Mouse (Mus musculus) CH12.LX (cell line): ENCODE data around the gene Gm17364. TPM values are rescaled to one million over a fixed set of nuclear protein-coding genes. Genes with fewer than 3 reads are reported as not detected.

ENCODE experiments used
- DNase-seq: peaks from one replicate; pipeline ENCODE4 v3.0.0-alpha.2; 2013; ENCODE audit errors: extremely low read depth
- H3K27ac ChIP-seq: 2 replicates; pipeline ENCODE4 v1.5.1; 2012; ENCODE audit warnings: low read depth, mild to moderate bottlenecking, control low read depth, moderate library complexity; ENCODE audit not compliant: insufficient read depth
- H3K27me3 ChIP-seq: replicated peaks from 2 replicates; pipeline ENCODE3; 2012; ENCODE audit warnings: inconsistent platforms
- H3K36me3 ChIP-seq, 2 experiments: replicated peaks in 1 of 2; 2 replicates each; pipeline versions ENCODE3 to v1.6.1; 2012; ENCODE audit warnings: inconsistent platforms in 1 of 2, low read length in 1 of 2, mild to moderate bottlenecking in 1 of 2, mixed read lengths in 1 of 2, moderate library complexity in 1 of 2; ENCODE audit not compliant: control insufficient read depth in 1 of 2, insufficient read depth in 1 of 2
- H3K4me1 ChIP-seq, 2 experiments: 2 replicates each; pipeline ENCODE4 v1.6.1; 2012; ENCODE audit warnings: inconsistent platforms in 1 of 2, moderate library complexity in 1 of 2; ENCODE audit not compliant: insufficient read depth in 2 of 2, control insufficient read depth in 1 of 2
- H3K4me2 ChIP-seq: 2 replicates; pipeline ENCODE4 v1.6.1; 2012; ENCODE audit warnings: low read depth, mild to moderate bottlenecking, control low read depth; ENCODE audit not compliant: poor library complexity, insufficient read depth, severe bottlenecking
- H3K4me3 ChIP-seq, 3 experiments: fragments of 150-350 bp in 1 of 3; sonication (generic) in 1 of 3; replicated peaks in 1 of 3; 2 replicates each; pipeline versions ENCODE3 to v1.5.1; 2011 to 2012; ENCODE audit warnings: low read depth in 2 of 3, low read length in 2 of 3, mild to moderate bottlenecking in 2 of 3, moderate library complexity in 2 of 3, control low read depth in 1 of 3, improper control_type of control experiment in 1 of 3, inconsistent platforms in 1 of 3, mixed read lengths in 1 of 3; ENCODE audit not compliant: poor library complexity in 1 of 3
- H3K79me2 ChIP-seq: replicated peaks from 2 replicates; pipeline ENCODE4 v1.6.1; 2012; ENCODE audit warnings: mild to moderate bottlenecking, moderate library complexity; ENCODE audit not compliant: control insufficient read depth, poor library complexity, insufficient read depth, severe bottlenecking; ENCODE audit errors: extremely low read depth
- H3K9ac ChIP-seq: 2 replicates; pipeline ENCODE4 v1.6.1; 2012; ENCODE audit warnings: low read depth, mild to moderate bottlenecking, control low read depth, moderate library complexity; ENCODE audit not compliant: insufficient read depth
- H3K9me3 ChIP-seq: replicated peaks from 2 replicates; pipeline ENCODE3; 2012; ENCODE audit warnings: low read length, inconsistent platforms, mixed read lengths
- BHLHE40 ChIP-seq: IDR thresholded peaks from 2 replicates; pipeline ENCODE4 v1.6.1; 2011; ENCODE audit warnings: mild to moderate bottlenecking, low read depth, low read length, improper control_type of control experiment
- CHD2 ChIP-seq: IDR thresholded peaks from 2 replicates; pipeline ENCODE4 v1.6.1; 2011; ENCODE audit warnings: low read length, improper control_type of control experiment
- CTCF ChIP-seq, 2 experiments: IDR thresholded peaks in 1 of 2; conservative IDR thresholded peaks in 1 of 2; 2 replicates each; pipeline ENCODE4 v1.5.1; 2011 to 2012; ENCODE audit warnings: low read depth in 2 of 2, low read length in 2 of 2, improper control_type of control experiment in 1 of 2, inconsistent platforms in 1 of 2, mild to moderate bottlenecking in 1 of 2, moderate library complexity in 1 of 2
- E2F4 ChIP-seq: IDR thresholded peaks from 2 replicates; pipeline ENCODE4 v1.6.1; 2011; ENCODE audit warnings: low read depth, low read length, improper control_type of control experiment; ENCODE audit not compliant: insufficient replicate concordance
- ELF1 ChIP-seq: IDR thresholded peaks from 2 replicates; pipeline ENCODE4 v1.6.1; 2014; ENCODE audit warnings: low read depth, mild to moderate bottlenecking, inconsistent platforms, low read length, improper control_type of control experiment
- EP300 ChIP-seq: IDR thresholded peaks from 2 replicates; pipeline ENCODE4 v1.6.1; 2011; ENCODE audit warnings: low read length, improper control_type of control experiment
- ETS1 ChIP-seq: conservative IDR thresholded peaks from 2 replicates; pipeline ENCODE4 v1.6.1; 2012; ENCODE audit warnings: low read depth, mild to moderate bottlenecking, inconsistent platforms, low read length, improper control_type of control experiment, moderate library complexity
- GABPA ChIP-seq: IDR thresholded peaks from 2 replicates; pipeline ENCODE4 v1.6.1; 2012; ENCODE audit warnings: low read depth, low read length, improper control_type of control experiment, inconsistent platforms; ENCODE audit not compliant: insufficient replicate concordance
- IRF4 ChIP-seq: IDR thresholded peaks from 2 replicates; pipeline ENCODE4 v1.6.1; 2014; ENCODE audit warnings: low read depth, mild to moderate bottlenecking, inconsistent platforms, low read length, improper control_type of control experiment
- JUN ChIP-seq: IDR thresholded peaks from 2 replicates; pipeline ENCODE4 v1.6.1; 2011; ENCODE audit warnings: low read depth, mild to moderate bottlenecking, low read length, improper control_type of control experiment, moderate library complexity; ENCODE audit not compliant: insufficient read depth
- KAT2A ChIP-seq: IDR thresholded peaks from 2 replicates; pipeline ENCODE4 v1.6.1; 2012; ENCODE audit warnings: low read length, improper control_type of control experiment, inconsistent platforms; ENCODE audit not compliant: insufficient replicate concordance
- MAZ ChIP-seq: IDR thresholded peaks from 2 replicates; pipeline ENCODE4 v1.6.1; 2012; ENCODE audit warnings: low read depth, mild to moderate bottlenecking, inconsistent platforms, low read length, improper control_type of control experiment, moderate library complexity
- MEF2A ChIP-seq: IDR thresholded peaks from 2 replicates; pipeline ENCODE4 v1.6.1; 2014; ENCODE audit warnings: low read depth, mild to moderate bottlenecking, inconsistent platforms, low read length, improper control_type of control experiment, borderline replicate concordance
- MXI1 ChIP-seq: IDR thresholded peaks from 2 replicates; pipeline ENCODE4 v1.6.1; 2011; ENCODE audit warnings: mild to moderate bottlenecking, low read depth, low read length, improper control_type of control experiment
- MYC ChIP-seq: IDR thresholded peaks from 2 replicates; pipeline ENCODE4 v1.6.1; 2011; ENCODE audit warnings: low read depth, mild to moderate bottlenecking, improper control_type of control experiment, low read length
- NELFE ChIP-seq: IDR thresholded peaks from 2 replicates; pipeline ENCODE4 v1.6.1; 2011; ENCODE audit warnings: low read depth, low read length, improper control_type of control experiment
- NRF1 ChIP-seq: IDR thresholded peaks from 2 replicates; pipeline ENCODE4 v1.6.1; 2014; ENCODE audit warnings: low read depth, mild to moderate bottlenecking, inconsistent platforms, low read length, improper control_type of control experiment, moderate library complexity
- PAX5 ChIP-seq: IDR thresholded peaks from 2 replicates; pipeline ENCODE4 v1.6.1; 2012; ENCODE audit warnings: low read length, inconsistent platforms, mixed read lengths
- RAD21 ChIP-seq: IDR thresholded peaks from 2 replicates; pipeline ENCODE4 v1.6.1; 2011; ENCODE audit warnings: low read depth, mild to moderate bottlenecking, low read length, improper control_type of control experiment, moderate library complexity
- RCOR1 ChIP-seq: conservative IDR thresholded peaks from 2 replicates; pipeline ENCODE4 v1.6.1; 2012; ENCODE audit warnings: low read depth, mild to moderate bottlenecking, inconsistent platforms, low read length, improper control_type of control experiment
- SIN3A ChIP-seq: IDR thresholded peaks from 2 replicates; pipeline ENCODE4 v1.6.1; 2012; ENCODE audit warnings: low read length, improper control_type of control experiment, inconsistent platforms
- TBP ChIP-seq: conservative IDR thresholded peaks from 2 replicates; pipeline ENCODE4 v1.6.1; 2011; ENCODE audit warnings: low read depth, low read length, improper control_type of control experiment
- ZKSCAN1 ChIP-seq: IDR thresholded peaks from 2 replicates; pipeline ENCODE4 v1.6.1; 2012; ENCODE audit warnings: low read depth, inconsistent platforms, low read length, improper control_type of control experiment, borderline replicate concordance
- ZMIZ1 ChIP-seq: IDR thresholded peaks from 2 replicates; pipeline ENCODE4 v1.6.1; 2012; ENCODE audit warnings: low read depth, mild to moderate bottlenecking, inconsistent platforms, low read length, improper control_type of control experiment
- ZNF384 ChIP-seq: IDR thresholded peaks from 2 replicates; pipeline ENCODE4 v1.6.1; 2012; ENCODE audit warnings: low read depth, low read length, improper control_type of control experiment, inconsistent platforms
- dilution Hi-C: fragments of 300-500 bp; cut with MboI; formaldehyde crosslinking; loops from 2 replicates; pipeline ENCODE4 v1.14.3; 2020; ENCODE audit warnings: low sequenced_read_pairs; ENCODE audit not compliant: extremely low pct_unique_long_range_greater_than_20kb, extremely low pct_ligation_motif_present
- in situ Hi-C: fragments of 300-500 bp; cut with MboI; formaldehyde crosslinking; loops from 3 replicates; pipeline ENCODE4 v1.14.3; 2019; ENCODE audit warnings: low sequenced_read_pairs, low pct_ligation_motif_present, low pct_unique_long_range_greater_than_20kb, mixed read lengths
- polyA plus RNA-seq: library from polyadenylated mRNA; unstranded; fragments of >175 nt; gene quantifications from 2 replicates; pipeline ENCODE4 v1.2.1, GENCODE M21; 2012; ENCODE audit warnings: low read depth; ENCODE audit not compliant: insufficient read length
- total RNA-seq, 2 experiments: library from RNA; depleted of rRNA; stranded (reverse); fragments of 300-350 nt in 1 of 2; fragments of >200 nt in 1 of 2; gene quantifications; 2 replicates each; pipeline ENCODE4 v1.2.3; 2012 to 2014

Gm17364 gene
- total and polyA plus RNA-seq, 3 experiments: 17.3 TPM; not detected in 2

DNA sequence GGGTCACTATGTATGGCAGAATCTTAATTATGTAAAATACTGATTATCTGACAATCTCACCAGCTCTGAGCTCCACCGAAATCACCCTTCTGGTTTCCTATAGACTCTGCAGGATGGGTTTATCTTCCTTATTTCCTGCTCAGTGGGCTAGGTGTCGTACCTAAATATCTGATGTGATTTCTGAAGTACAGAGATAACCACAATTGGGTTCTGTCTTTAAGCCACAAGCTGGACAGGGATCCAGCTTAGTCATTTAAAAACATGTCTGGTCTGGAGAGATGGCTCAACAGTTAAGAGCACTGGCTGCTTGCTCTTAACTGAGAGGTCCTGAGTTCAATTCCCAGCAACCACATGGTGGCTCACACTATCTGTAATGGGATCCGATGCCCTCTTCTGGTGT is 16.8 kb downstream of the Gm17364 start:
- Histone ChIP-seq H3K4me2 (no peak overlapping the region), H3K27me3 (no peaks in the 10 kb centered on the region), H3K9me3 (no peaks in the 10 kb centered on the region), H3K36me3 (peaks cover 0 to 31% of the 10 kb centered on the region in 2 experiments), H3K9ac (no peak overlapping the region), H3K4me3 (no peak overlapping the region), H3K79me2 (no peaks in the 10 kb centered on the region; the same call in 1 of the 2 replicates), H3K4me1 (peaks cover 5 to 20% of the 10 kb centered on the region in 2 experiments), H3K27ac (no peak overlapping the region)
- TF ChIP-seq NRF1 (no peak), GABPA (no peak), PAX5 (no peak), CTCF (conservative IDR thresholded peaks at IDR 0.05 in 1 of 2, IDR thresholded peaks at IDR 0.05 in 1 of 2; ENCODE audit: low read depth in 2 of 2, low read length in 2 of 2) (no peak), ZNF384 (no peak), IRF4 (no peak), CHD2 (no peak), E2F4 (no peak), EP300 (no peak), ELF1 (no peak), MAZ (no peak), BHLHE40 (no peak), KAT2A (no peak), MEF2A (no peak)
- no peak for DNase-seq
- dilution Hi-C loops (no loop called here), in situ Hi-C loops (no loop called here)

DNA sequence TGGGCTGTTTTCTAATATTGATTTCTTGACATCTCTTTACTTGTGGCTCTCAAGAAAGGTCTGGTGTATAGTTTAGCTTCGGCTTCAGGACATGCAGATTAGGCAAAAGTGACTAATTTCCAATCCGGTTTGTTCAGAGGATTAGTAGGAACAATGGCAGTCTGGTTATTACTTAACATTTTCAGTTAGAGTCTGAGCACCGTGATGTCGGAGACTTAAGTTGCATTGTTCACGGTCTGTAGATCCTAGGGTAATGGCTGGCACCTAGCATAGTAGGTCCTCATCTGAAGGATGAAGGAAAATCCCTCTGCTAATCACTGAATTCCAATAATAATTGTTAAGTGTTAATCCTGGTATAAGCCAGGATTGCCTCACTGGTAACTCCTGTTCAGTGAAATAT is 17.7 kb downstream of the Gm17364 start:
- Histone ChIP-seq H3K9me3 (no peaks in the 10 kb centered on the region), H3K4me3 (no peak overlapping the region), H3K4me1 (peaks cover 2 to 22% of the 10 kb centered on the region in 2 experiments; a peak in 3 of 4 replicates), H3K36me3 (peaks cover 0 to 33% of the 10 kb centered on the region in 2 experiments), H3K27me3 (no peaks in the 10 kb centered on the region), H3K79me2 (no peaks in the 10 kb centered on the region; the same call in 1 of the 2 replicates), H3K9ac (no peak overlapping the region), H3K27ac (no peak overlapping the region), H3K4me2 (no peak overlapping the region)
- no peak for DNase-seq
- in situ Hi-C loops: no loop called here
- no peak for TF ChIP-seq MYC
- TF ChIP-seq CTCF (conservative IDR thresholded peaks at IDR 0.05 in 1 of 2, IDR thresholded peaks at IDR 0.05 in 1 of 2; ENCODE audit: low read depth in 2 of 2, low read length in 2 of 2): no peak
- no peak for TF ChIP-seq RAD21
- no peak for TF ChIP-seq TBP
- TF ChIP-seq RCOR1: no peak
- TF ChIP-seq ZMIZ1: no peak
- TF ChIP-seq JUN: no peak
- TF ChIP-seq ZKSCAN1: no peak
- no peak for TF ChIP-seq ETS1
- no peak for TF ChIP-seq MXI1
- TF ChIP-seq MAZ: no peak
- TF ChIP-seq SIN3A: no peak
- TF ChIP-seq BHLHE40: no peak
- TF ChIP-seq NELFE: no peak
- no peak for TF ChIP-seq KAT2A
- dilution Hi-C loops: no loop called here
